Mouse (Mus musculus): Measurements from ENCODE around the gene Dph2. TPM values are rescaled to one million over a fixed set of nuclear protein-coding genes. Genes with fewer than 3 reads are reported as not detected.
A peak's percentile ranks its signal among the peaks of the same experiment; 100 is the strongest.

The Dph2 gene
- polyA plus RNA-seq (2017; shearing (Covaris generic)): 10 to 100 TPM; 20.1 to 32.4 (median 23.9) TPM

GRCm38 (mm10) chr4:117891738-117892161, at the start of gene Dph2:
Dph2 (minus strand) TSS chr4:117892032.
- ATAC-seq: peak; percentile 91

- ATAC-seq: no peak
Measured at GRCm38 (mm10) chr4:117936964-117937363, 45.1 kb upstream of the Dph2 start.

- ATAC-seq: no peak
Measured at GRCm38 (mm10) chr4:117934081-117934480, 42.2 kb upstream of the Dph2 start.

- no peak for ATAC-seq
Measured at GRCm38 (mm10) chr4:117933248-117933647, 41.4 kb upstream of the Dph2 start.

GRCm38 (mm10) chr4:117929391-117929881, 37.6 kb upstream of the Dph2 start, which contains the start of gene Artn:
Artn (minus strand) TSS chr4:117929763.
- no peak for ATAC-seq

GRCm38 (mm10) chr4:117928699-117929241, 36.9 kb upstream of the Dph2 start:
- ATAC-seq: no peak

GRCm38 (mm10) chr4:117928234-117928633, 36.4 kb upstream of the Dph2 start:
- ATAC-seq: no peak

GRCm38 (mm10) chr4:117926545-117927482, 35.0 kb upstream of the Dph2 start:
- ATAC-seq: no peak

- no peak for ATAC-seq
Measured at GRCm38 (mm10) chr4:117924916-117925315, 33.1 kb upstream of the Dph2 start.

GRCm38 (mm10) chr4:117923450-117923849, 31.6 kb upstream of the Dph2 start:
- ATAC-seq: no peak

GRCm38 (mm10) chr4:117921358-117921757, 29.5 kb upstream of the Dph2 start:
- ATAC-seq: no peak

- ATAC-seq: no peak
Measured at GRCm38 (mm10) chr4:117918762-117919161, 26.9 kb upstream of the Dph2 start.

GRCm38 (mm10) chr4:117918261-117918660, 26.4 kb upstream of the Dph2 start:
- no peak for ATAC-seq

- no peak for ATAC-seq
Measured at GRCm38 (mm10) chr4:117917847-117918246, 26.0 kb upstream of the Dph2 start.

GRCm38 (mm10) chr4:117917402-117917801, 25.6 kb upstream of the Dph2 start:
- no peak for ATAC-seq

- no peak for ATAC-seq
Measured at GRCm38 (mm10) chr4:117916386-117916785, 24.6 kb upstream of the Dph2 start.

- ATAC-seq: peak; percentile 3
Measured at GRCm38 (mm10) chr4:117915489-117916105, 23.8 kb upstream of the Dph2 start.

GRCm38 (mm10) chr4:117914591-117915442, 23.0 kb upstream of the Dph2 start, which contains the start of gene Ipo13:
Ipo13 (minus strand) TSS chr4:117914999.
- peak; percentile 92 for ATAC-seq

GRCm38 (mm10) chr4:117914031-117914430, 22.2 kb upstream of the Dph2 start:
- ATAC-seq: no peak

GRCm38 (mm10) chr4:117913421-117913820, 21.6 kb upstream of the Dph2 start:
- ATAC-seq: no peak

GRCm38 (mm10) chr4:117912685-117913273, 20.9 kb upstream of the Dph2 start:
- ATAC-seq: no peak

GRCm38 (mm10) chr4:117912131-117912561, 20.3 kb upstream of the Dph2 start:
- no peak for ATAC-seq

Data from inflammation-experienced regulatory T-cells, adult 6 months (primary cell).